Mouse (Mus musculus): ENCODE data around the gene Rnf149.

DNA sequence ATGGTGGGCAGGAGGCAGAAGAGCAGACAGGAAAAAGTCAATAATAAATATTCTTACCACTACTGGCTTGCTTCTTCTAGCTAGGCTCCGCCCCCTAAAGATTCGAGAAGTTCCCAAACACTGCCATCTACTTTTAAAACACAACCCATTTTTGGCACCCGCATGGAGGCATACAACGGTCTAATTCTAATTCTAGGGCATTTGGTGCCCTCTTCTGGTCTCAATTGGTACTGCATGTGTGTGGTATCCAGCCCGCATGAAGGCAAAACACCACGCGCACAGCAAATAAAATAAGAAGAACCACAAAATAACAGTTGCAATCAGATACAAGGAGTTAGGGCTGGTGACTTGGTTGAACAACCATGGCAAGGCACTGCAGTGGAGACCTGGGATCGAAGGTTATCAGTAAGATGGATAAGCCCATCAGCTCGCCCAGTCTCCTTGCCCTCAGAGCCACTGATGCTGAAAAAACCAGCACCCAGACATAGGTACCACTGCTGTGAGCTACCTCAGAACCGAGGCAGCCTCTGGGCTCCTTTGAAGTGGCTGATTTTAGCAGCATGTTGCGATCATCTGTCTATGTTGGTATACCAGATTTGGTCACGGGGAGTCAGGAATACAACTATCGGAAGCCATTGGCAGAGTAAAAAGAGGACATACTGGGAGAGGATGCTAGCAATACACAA is 46.8 kb downstream of the Rnf149 start:
- TF ChIP-seq CTCF (IDR thresholded peaks at IDR 0.05; ENCODE audit: insufficient read depth, low read length) (peak; percentile 65), POLR2A (IDR thresholded peaks at IDR 0.05; ENCODE audit: borderline replicate concordance, extremely low read depth, low read depth, low read length) (no peak)

Measured in lung, adult 2 months (tissue).